Mouse (Mus musculus) embryonic stem cell, embryonic (primary cell): Measurements from ENCODE around the gene Nek9.

Experiments
- CTCF ChIA-PET, 4 experiments: fragments of 300-600 bp in 2 of 4; fragments of 350-600 bp in 2 of 4; sonication (Branson Sonifier 250); formaldehyde crosslinking; loops; one replicate each; lab custom pipeline; 2022; ENCODE audit warnings: inconsistent platforms in 2 of 4; lab: Charles Lee
- POLR2A ChIA-PET, 4 experiments: fragments of 300-600 bp in 2 of 4; fragments of 350-600 bp in 2 of 4; sonication (Branson Sonifier 250); formaldehyde crosslinking; loops; one replicate each; lab custom pipeline; 2022; ENCODE audit warnings: antibody characterized with exemption in 4 of 4, inconsistent platforms in 1 of 4; lab: Charles Lee

Gene Nek9

GRCm38 (mm10) chr12:85287809-85288485 lies 51.2 kb downstream of the Nek9 start, which contains the start of gene Acyp1:
Gene Acyp1, minus strand, starts transcription at chr12:85288438.
- CTCF ChIA-PET = interaction anchor here (0.6 to 5.3 kb wide), 32 partner anchors 8 to 1636 kb away, joined by 3 to 47 read pairs (median 5); partner anchors contain the start of genes Mlh3 (in 2 of the 4), Eif2b2 (in 1 of the 4) and Rps6kl1 (in 1 of the 4)
- POLR2A ChIA-PET = interaction anchor here (0.5 to 5.1 kb wide), 68 partner anchors 8 to 1706 kb away, joined by 3 to 56 read pairs (median 4); partner anchors contain the start of genes Mlh3 (in 3 of the 4), Rps6kl1 (in 3 of the 4) and Fos (in 1 of the 4)

GRCm38 (mm10) chr12:85286941-85287340 lies 52.2 kb downstream of the Nek9 start:
- POLR2A ChIA-PET = interaction anchor here (0.6 to 5.1 kb wide), 32 partner anchors 10 to 715 kb away, joined by 3 to 56 read pairs (median 4); partner anchors contain the start of genes Mlh3 (in 2 of the 4), Eif2b2 (in 1 of the 4) and Rps6kl1 (in 1 of the 4)
- CTCF ChIA-PET = interaction anchor here (0.5 to 5.3 kb wide), 65 partner anchors 12 to 1152 kb away, joined by 3 to 47 read pairs (median 5); partner anchors contain the start of genes Eif2b2 (in 1 of the 4), Mlh3 (in 1 of the 4) and Rps6kl1 (in 1 of the 4)

GRCm38 (mm10) chr12:85284996-85285395 lies 54.2 kb downstream of the Nek9 start:
- CTCF ChIA-PET = interaction anchor here in 2 of 4 experiments (0.5 to 0.7 kb wide), 3 partner anchors 11 to 1498 kb away, joined by 3 to 10 read pairs (median 5); no protein-coding TSS in a partner anchor
- POLR2A ChIA-PET = interaction anchor here in 2 of 4 experiments (0.6 to 4.8 kb wide), 8 partner anchors 9 to 659 kb away, joined by 3 to 43 read pairs (median 3); partner anchors contain the start of genes Mlh3 (in 2 of the 2), Rps6kl1 (in 1 of the 2) and Vrtn (in 1 of the 2)

GRCm38 (mm10) chr12:85284331-85284730 lies 54.8 kb downstream of the Nek9 start:
- ChIA-PET POLR2A (interaction anchor here in 2 of 4 experiments (0.6 to 4.8 kb wide), 5 partner anchors 8 to 133 kb away, joined by 3 to 43 read pairs (median 6); partner anchors contain the start of genes Mlh3 (in 2 of the 2) and Rps6kl1 (in 1 of the 2)), CTCF (interaction anchor here in 2 of 4 experiments (0.7 to 1.0 kb wide), 2 partner anchors 21 to 23 kb away, joined by 3 to 4 read pairs; no protein-coding TSS in a partner anchor)

GRCm38 (mm10) chr12:85281756-85282155 lies 57.4 kb downstream of the Nek9 start:
- POLR2A ChIA-PET = interaction anchor here in 2 of 4 experiments (1.0 to 3.5 kb wide), 6 partner anchors 12 to 172 kb away, joined by 3 to 40 read pairs (median 3); partner anchors contain the start of genes Mlh3 (in 1 of the 2) and Rps6kl1 (in 1 of the 2)

GRCm38 (mm10) chr12:85280845-85281651 lies 58.1 kb downstream of the Nek9 start:
- POLR2A ChIA-PET = interaction anchor here (0.6 to 3.5 kb wide), 44 partner anchors 7 to 976 kb away, joined by 3 to 40 read pairs (median 4); partner anchors contain the start of genes Acyp1 (in 3 of the 4), Mlh3 (in 3 of the 4), Zc2hc1c (in 3 of the 4) and Eif2b2 (in 2 of the 4)

More at GRCm38 (mm10) chr12:85281756-85282155, 57.4 kb downstream of the Nek9 start:
- CTCF ChIA-PET = interaction anchor here in 1 of 4 experiments (1.1 kb wide), 1 partner anchor 636 kb away, joined by 3 read pairs; no protein-coding TSS in a partner anchor

GRCm38 (mm10) chr12:85280105-85280844 lies 58.9 kb downstream of the Nek9 start:
- POLR2A ChIA-PET = interaction anchor here (0.5 to 3.5 kb wide), 43 partner anchors 8 to 975 kb away, joined by 3 to 40 read pairs (median 4); partner anchors contain the start of genes Acyp1 (in 3 of the 4), Mlh3 (in 3 of the 4), Zc2hc1c (in 3 of the 4) and Eif2b2 (in 2 of the 4)
- CTCF ChIA-PET = interaction anchor here (0.6 to 1.6 kb wide), 13 partner anchors 8 to 1055 kb away, joined by 3 to 11 read pairs (median 4); partner anchors contain the start of genes Abcd4 (in 1 of the 4), Acyp1 (in 1 of the 4), Mlh3 (in 1 of the 4) and Zc2hc1c (in 1 of the 4)

More at GRCm38 (mm10) chr12:85280845-85281651, 58.1 kb downstream of the Nek9 start:
- CTCF ChIA-PET = interaction anchor here (0.7 to 1.6 kb wide), 11 partner anchors 7 to 664 kb away, joined by 3 to 11 read pairs (median 4); partner anchors contain the start of genes Abcd4 (in 1 of the 4), Acyp1 (in 1 of the 4), Mlh3 (in 1 of the 4) and Zc2hc1c (in 1 of the 4)

GRCm38 (mm10) chr12:85279396-85280080 lies 59.6 kb downstream of the Nek9 start:
- POLR2A ChIA-PET = interaction anchor here (0.5 to 3.5 kb wide), 32 partner anchors 8 to 283 kb away, joined by 3 to 40 read pairs (median 5); partner anchors contain the start of genes Acyp1 (in 3 of the 4), Mlh3 (in 3 of the 4), Zc2hc1c (in 3 of the 4) and Eif2b2 (in 2 of the 4)
- CTCF ChIA-PET = interaction anchor here in 3 of 4 experiments (0.6 to 1.6 kb wide), 6 partner anchors 9 to 1054 kb away, joined by 3 to 6 read pairs (median 5); partner anchors contain the start of genes Acyp1 (in 1 of the 3) and Zc2hc1c (in 1 of the 3)

- POLR2A ChIA-PET = interaction anchor here in 3 of 4 experiments (0.8 to 3.5 kb wide), 9 partner anchors 9 to 139 kb away, joined by 4 to 40 read pairs (median 7); partner anchors contain the start of genes Acyp1 (in 3 of the 3), Zc2hc1c (in 3 of the 3), Eif2b2 (in 2 of the 3) and Mlh3 (in 2 of the 3)
- CTCF ChIA-PET = no interaction called here
These were observed 60.2 kb downstream of the Nek9 start for GRCm38 (mm10) chr12:85278919-85279318.

- ChIA-PET CTCF (interaction anchor here in 1 of 4 experiments (1.3 kb wide), 1 partner anchor 29 kb away, joined by 4 read pairs; no protein-coding TSS in a partner anchor), POLR2A (interaction anchor here in 1 of 4 experiments (0.6 to 1.4 kb wide), 5 partner anchors 8 to 29 kb away, joined by 3 to 4 read pairs (median 3); partner anchors contain the start of genes Acyp1 and Zc2hc1c)
These were observed 62.9 kb downstream of the Nek9 start for GRCm38 (mm10) chr12:85276273-85276672.

- CTCF ChIA-PET = interaction anchor here (0.6 to 2.0 kb wide), 10 partner anchors 12 to 218 kb away, joined by 3 to 13 read pairs (median 5); partner anchors contain the start of genes Acyp1 (in 2 of the 4) and Zc2hc1c (in 2 of the 4)
- POLR2A ChIA-PET = interaction anchor here in 2 of 4 experiments (0.7 to 5.7 kb wide), 18 partner anchors 8 to 200 kb away, joined by 3 to 56 read pairs (median 4); partner anchors contain the start of genes Acyp1 (in 2 of the 2), Zc2hc1c (in 2 of the 2), Fos (in 1 of the 2) and Rps6kl1 (in 1 of the 2)
These were observed 65.7 kb downstream of the Nek9 start for GRCm38 (mm10) chr12:85273508-85273907.

GRCm38 (mm10) chr12:85271843-85272206 lies 67.3 kb downstream of the Nek9 start:
- CTCF ChIA-PET = no interaction called here
- POLR2A ChIA-PET = interaction anchor here in 3 of 4 experiments (0.7 to 5.7 kb wide), 20 partner anchors 8 to 292 kb away, joined by 3 to 56 read pairs (median 3); partner anchors contain the start of genes Acyp1 (in 2 of the 3), Eif2b2 (in 2 of the 3), Fos (in 2 of the 3) and Zc2hc1c (in 2 of the 3)

- CTCF ChIA-PET = interaction anchor here in 1 of 4 experiments (1.2 to 1.5 kb wide), 2 partner anchors 18 to 34 kb away, joined by 7 to 9 read pairs; partner anchors contain the start of genes Acyp1 and Zc2hc1c
- POLR2A ChIA-PET = interaction anchor here in 3 of 4 experiments (0.6 to 5.7 kb wide), 36 partner anchors 8 to 345 kb away, joined by 3 to 56 read pairs (median 3); partner anchors contain the start of genes Acyp1 (in 3 of the 3), Zc2hc1c (in 3 of the 3), Eif2b2 (in 2 of the 3) and Fos (in 2 of the 3)
These were observed 67.9 kb downstream of the Nek9 start for GRCm38 (mm10) chr12:85271132-85271842.
